Mouse (Mus musculus) c-Kit-positive CD71-positive TER-119-negative erythroid progenitor cells, embryonic 14.5 days (primary cell): ENCODE results near the gene Strn4.

Experiments
- DNase-seq: peaks from one replicate; pipeline ENCODE4 v3.0.0-alpha.2; 2013; ENCODE audit warnings: low read depth

Strn4 gene

DNA sequence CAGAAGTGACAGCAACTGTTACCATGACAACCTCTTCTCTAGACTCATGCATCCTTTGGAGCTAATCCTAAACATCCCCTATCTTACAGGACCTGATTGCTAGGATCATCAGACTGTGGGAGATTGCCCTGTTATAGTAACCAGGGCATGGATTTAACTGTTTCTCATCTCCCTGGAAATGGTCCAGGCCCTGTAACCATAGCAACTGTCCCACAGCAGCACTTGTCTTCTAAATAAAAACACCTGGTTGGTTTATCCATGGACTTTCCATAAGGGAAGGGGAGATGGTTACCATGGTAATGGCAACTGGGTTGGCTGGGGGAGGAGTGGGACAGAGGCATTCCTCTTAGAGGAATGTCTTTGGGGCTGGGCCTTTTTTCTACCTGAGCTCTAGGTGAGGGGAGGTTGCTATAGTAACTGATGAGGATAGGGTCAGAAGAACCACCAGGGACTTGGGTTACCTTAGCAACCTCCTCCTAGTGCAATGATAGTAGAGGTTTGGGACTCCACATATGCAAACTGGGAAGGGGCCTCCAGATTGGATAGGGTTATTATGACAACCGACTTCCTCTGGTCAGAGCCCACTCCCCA lies at the start of gene Strn4:
Gene Strn4, plus strand, starts transcription at position 539 of the 591 bp plus-strand sequence.
- DNase-seq = no peak

DNA sequence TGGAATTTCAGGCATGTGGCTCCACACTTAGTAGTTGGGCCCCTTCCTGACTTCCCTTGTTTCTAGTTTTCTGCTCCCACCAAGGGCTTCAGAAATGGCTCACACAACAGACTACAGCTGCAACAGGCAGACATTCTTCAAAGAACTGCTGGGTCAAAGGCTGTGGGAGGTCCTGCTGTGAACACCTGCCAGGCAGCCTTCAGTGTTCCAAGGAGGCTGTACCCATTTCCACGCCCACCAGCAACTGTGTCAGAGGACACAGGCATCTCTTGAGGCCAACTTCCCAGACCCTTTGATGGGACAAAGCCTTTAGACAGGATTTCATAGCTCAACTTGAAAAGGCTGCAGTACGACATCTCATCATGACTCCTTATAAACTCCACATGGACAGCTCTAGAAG lies 49.2 kb upstream of the Strn4 start:
- no peak for DNase-seq

GRCm38 (mm10) chr7:16775888-16776287 lies 39.8 kb upstream of the Strn4 start:
- no peak for DNase-seq

DNA sequence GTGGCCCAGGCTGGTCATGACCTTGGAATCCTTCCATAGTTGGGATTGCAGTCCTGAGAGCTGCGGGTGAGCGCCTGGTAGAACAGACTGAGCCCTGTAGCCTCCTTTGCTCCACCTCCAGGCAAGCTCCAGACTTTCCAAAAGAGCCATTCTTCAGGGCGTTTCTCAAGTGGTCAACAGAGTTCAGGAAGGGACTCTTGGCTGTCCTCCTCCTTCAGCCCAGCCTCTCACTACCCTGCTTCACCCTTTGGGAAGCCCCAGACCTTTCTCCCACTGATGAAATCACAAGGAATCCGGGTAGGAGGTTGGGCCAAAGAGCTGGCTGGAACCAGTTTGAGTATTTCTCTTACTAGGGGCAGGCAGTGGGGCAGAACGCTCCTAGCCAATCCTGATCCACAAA lies 35.6 kb upstream of the Strn4 start:
- no peak for DNase-seq

DNA sequence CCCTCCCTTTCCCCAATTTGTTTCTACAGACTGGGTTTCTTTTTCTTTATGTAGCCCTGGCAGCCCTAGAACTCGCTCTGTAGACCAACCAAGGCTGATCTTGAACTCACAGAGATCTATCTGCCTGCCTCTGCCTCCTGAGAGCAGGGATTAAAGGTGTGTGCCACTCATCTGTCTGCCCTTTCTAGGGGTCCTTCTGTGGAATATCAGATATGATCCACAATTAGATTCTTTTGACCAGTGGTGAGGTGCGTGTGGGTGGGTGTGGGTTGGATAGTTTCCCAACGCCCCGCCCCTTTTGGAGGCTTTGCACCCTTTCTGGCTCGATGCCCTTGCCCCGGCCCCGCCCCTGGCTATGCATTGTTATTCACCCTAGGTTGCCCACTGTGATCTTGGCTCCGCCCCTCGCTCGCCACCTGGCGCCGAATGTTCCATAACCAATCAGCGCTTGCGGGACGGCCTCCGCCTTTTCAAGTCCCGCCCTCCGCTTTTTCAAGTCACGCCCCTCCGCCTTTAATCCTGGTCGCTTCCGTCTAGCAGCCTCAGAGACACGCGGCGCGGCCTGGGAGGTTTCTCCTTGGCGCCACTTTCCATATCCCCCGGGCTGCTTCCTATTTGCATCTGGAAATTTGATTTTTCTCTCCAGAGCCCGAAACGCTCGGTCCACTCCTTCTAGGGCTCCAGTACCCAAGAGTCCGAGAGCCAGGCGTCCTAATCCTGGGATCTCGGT lies 34.7 kb upstream of the Strn4 start, which contains the start of gene Slc1a5:
Gene Slc1a5, plus strand, starts transcription at position 516 of the 730 bp plus-strand sequence.
- DNase-seq = peak; percentile 96

GRCm38 (mm10) chr7:16781555-16781815 lies 34.2 kb upstream of the Strn4 start:
- DNase-seq = no peak

DNA sequence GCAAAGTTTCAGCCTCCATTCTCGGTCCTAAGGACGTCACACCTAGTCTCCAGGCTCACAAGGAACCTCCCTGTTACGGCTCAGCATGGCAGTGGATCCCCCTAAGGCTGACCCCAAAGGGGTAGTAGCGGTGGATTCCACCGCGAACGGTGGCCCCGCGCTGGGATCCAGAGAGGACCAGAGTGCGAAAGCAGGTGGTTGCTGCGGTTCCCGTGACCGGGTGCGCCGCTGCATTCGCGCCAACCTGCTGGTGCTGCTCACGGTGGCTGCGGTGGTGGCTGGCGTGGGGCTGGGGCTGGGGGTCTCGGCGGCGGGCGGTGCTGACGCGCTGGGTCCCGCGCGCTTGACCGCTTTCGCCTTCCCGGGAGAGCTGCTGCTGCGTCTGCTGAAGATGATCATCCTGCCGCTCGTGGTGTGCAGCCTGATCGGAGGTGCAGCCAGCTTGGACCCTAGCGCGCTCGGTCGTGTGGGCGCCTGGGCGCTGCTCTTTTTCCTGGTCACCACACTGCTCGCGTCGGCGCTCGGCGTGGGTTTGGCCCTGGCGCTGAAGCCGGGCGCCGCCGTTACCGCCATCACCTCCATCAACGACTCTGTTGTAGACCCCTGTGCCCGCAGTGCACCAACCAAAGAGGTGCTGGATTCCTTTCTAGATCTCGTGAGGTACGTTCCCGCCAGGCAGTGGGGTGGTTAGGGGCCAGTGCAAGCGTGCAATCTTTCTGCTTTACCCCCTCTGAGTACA lies 33.7 kb upstream of the Strn4 start:
- DNase-seq = peak; percentile 37

DNA sequence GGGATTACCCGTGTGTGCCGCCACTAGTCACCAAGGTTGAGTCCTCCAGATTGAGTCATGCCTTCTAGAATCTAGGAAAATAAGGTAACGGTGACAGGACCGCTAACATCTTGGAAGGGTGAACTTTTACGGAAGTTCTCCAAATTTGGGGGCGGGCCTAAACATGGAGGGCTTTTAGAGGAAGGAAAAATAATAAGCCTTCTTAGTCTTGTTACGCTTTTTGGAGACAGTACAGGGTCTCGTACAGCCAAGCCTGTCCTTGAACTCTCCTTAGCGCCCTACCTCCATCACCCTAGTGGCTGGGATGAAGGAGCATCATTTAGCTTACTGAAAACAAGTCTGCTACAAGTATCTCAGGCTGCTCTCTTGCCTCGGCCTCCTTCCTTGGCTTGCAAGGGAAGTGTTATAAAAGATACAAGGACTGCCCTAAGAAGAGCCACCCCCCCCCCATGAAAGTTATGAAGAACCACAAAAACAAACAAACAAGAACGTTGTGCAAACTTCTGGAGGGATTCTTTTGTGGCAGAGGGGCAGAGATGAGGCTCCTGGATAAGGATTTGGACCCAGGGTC lies 33.0 kb upstream of the Strn4 start:
- DNase-seq = peak; percentile 30

DNA sequence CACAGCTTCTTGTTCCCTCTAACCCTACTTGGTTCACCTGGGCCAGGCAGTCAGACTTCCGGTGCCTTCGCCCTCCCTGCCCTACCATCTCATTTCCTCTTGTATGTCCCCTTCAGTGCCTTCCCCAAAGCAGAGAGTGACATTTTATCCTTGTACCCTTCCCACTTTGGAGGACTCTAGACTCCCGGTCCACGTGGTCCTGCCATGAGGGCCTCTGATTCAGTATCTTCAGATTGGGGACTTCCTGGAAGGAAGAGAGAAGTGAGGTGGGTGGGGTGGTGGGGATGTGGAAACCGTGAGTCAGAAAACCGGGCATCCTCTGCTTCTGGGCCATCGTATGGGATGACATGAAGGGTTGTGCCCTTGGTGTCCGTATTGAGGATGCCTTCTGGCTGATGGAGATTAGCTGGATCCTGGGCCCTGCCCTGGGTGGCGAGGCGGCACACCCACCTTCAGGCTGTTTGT lies 32.4 kb upstream of the Strn4 start:
- DNase-seq = peak; percentile 77

GRCm38 (mm10) chr7:16783758-16784415 lies 31.8 kb upstream of the Strn4 start:
- no peak for DNase-seq

DNA sequence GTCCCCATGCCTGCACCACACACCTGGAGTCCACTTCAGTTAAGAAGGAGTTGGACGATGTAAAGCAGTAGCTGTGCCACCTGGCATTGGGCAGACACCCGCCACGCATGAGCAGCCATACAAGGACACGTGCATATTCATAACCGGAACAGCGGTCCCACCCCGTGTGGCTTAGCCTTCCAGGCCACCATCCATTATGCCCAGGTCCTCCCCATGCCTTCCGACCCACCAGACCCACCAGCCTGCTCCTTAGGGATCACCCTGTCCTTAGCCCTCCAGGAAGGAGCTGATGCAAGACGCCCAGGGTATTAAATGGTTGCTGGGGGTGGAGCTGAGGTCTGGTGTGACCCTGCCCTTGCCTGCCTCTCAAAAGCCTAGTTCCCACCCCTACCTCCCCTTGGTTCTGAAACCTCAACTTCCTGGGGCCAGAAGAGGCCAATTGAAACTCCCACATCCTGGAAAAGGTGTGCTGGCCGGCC lies 31.2 kb upstream of the Strn4 start:
- DNase-seq = no peak

DNA sequence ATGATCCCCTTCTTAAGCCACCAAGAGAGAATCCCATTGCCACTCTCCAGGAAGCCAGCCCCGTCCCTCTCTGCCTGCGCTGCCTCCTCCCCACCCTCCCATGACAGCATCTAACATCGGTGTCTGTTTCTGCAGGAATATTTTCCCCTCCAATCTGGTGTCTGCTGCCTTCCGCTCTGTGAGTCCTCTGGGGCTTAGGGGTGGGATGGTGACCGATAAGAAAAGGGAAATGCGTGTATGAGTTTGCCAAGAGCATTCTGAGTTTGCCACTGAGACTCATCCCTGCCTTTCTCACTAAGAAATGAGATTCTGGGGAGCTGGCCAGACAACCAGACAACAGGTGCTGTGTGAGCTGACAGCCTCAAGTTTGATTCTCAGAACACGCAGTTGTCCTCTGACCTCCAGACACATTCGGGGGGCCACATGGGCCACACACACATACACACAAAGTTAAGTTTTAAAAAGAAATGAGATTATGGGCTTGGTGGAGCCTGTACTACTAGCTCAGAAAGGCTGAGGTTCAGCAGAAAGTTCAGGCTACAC lies 30.1 kb upstream of the Strn4 start:
- DNase-seq = no peak

DNA sequence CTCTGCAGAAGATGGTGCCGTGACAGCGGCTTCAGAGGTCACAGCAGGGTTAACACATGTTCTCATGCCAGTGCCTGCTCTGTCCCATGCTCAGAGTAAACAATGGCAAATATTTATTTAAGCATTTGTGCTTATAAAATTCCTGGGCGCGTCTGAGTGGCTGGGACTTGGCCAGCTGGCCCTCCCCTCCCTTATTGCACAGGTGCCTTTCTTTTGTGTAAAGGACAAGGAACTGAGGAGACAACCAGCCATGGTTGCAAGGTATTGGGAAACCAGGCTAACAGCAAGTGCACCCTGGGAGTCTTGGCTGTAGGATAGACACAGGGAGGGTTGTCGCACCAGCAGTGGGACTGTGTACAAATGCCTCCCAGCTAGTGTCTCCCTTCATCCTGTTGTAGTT lies 23.4 kb upstream of the Strn4 start:
- no peak for DNase-seq

DNA sequence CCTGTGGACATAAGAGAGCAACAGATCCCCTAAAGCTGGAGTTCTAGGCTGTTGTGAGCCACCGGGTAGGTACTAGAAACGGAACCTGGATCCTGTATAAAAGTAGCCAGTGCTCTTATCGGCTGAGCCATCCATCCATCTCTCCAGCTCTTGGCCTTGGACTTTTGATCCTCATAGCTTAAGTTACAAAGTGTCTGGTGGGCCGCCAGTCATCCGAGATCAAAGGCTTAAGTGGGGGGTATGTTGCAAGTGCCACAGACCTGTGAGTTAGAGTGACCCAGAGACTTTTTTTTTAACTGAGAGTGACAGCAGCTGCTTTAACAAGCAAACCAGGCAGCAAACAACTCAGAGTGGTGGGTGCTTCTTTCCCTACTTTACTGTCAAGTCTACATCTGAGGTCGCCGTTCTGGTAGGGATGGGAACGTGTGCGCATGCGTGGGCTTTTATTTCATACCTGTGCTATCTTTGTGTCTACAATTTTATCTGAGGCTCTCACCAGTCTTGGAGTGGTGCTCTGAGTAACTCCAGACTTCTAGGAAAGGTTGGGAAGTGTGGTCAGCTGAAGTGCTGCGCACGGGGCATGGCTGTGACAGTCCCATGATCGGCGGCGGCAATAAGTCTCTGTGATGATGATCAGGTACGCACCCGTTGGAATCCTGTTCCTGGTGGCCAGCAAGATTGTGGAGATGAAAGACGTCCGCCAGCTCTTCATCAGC lies 22.5 kb upstream of the Strn4 start:
- no peak for DNase-seq

GRCm38 (mm10) chr7:16794886-16795285 lies 20.8 kb upstream of the Strn4 start:
- DNase-seq = no peak

DNA sequence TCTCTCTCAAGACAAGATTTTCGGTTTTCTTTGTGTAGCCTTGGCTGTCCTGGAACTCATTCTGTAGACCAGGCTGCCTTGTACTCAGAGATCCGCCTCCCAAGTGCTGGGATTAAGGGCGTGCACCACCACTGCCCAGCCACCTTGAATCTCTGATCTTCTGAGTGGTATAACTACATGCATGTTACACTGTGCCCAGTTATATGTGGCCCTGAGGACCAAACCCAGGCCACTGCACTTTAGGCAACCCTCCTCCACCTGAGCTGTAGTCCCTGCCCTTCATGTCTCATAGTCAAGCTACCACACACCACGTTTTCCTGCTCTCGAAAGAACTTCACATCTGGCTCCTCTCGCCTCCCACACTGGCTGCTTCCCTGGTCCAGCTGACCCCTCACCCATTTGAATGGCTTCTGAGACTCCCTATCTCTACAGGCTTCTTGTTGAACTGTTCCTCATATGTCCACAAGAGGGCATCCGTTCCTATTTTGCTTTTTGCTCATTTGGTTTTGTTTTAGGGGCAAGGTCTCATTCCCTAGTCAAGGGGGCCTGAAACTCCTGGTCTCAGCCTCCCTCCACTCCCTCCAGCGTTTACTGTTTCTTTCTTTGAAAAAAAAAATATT lies 11.2 kb upstream of the Strn4 start:
- no peak for DNase-seq

DNA sequence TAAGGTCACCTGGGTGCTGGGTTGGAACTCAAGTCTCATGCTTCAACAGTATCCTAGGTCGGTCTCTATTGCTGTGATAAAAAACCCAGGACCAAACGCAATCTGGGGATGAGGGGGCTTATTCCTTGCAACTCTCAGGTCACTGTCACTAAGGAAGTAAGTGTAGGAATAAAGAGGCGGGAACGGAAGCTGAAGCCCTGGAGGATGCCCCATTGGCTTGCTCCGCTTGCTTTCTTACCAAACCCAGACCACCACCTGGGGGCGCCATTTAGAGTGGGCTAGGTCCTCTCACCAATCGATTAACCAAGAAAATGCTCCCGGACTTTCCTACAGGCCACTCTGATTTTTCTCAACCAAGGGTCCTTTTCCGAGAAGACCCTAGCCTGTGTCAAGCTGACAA lies 7.8 kb upstream of the Strn4 start:
- DNase-seq = no peak

DNA sequence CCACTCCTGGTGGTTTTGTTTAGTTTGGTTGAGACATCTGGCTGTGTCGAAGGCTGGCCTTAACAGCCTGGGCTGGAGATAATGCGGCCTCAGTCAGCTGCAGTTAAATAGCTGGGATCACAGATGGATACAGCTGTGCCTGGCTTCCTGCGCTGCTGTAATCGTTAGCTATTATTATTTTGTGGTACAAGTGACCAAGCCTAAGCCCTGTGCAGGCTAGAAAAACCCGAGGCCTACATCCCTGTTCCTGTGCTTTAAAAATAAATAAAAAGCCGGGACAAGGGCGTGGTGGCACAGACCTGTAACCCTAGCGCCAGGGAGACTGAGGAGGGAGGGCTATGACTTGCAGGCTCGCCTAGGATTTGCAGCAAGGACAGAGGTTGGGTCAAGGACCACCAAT lies 7.0 kb upstream of the Strn4 start:
- DNase-seq = no peak

GRCm38 (mm10) chr7:16809739-16810138 lies 6.0 kb upstream of the Strn4 start:
- peak; percentile 71 for DNase-seq

DNA sequence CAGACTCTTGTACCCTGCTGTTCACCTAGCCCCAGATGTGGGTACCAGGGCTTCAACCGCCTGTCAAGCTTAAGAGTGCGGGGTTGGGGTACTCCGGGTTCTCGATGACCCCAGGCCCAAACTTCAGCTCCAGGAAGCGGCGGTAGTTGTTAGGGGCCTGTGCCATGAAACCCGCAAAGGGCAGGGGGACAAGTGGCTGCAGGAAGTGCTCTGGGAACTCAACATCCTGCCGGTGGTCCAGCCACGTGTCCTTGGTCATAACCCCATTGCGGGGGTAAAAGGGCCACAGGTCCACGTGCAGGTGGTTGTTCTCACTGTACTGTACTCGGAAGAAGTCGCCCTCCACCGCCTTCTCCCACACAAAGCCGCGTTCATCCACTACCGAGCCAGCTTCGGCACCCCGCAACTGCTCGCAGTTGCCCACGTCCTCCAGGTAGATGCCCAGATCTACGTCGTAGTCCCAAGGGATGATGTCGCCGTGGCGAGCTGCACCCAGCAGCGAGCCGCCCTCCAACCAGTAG lies 5.2 kb upstream of the Strn4 start:
- DNase-seq = no peak
